ENCODE assay signal across 8 mouse cellular contexts in the genomic region with DNA sequence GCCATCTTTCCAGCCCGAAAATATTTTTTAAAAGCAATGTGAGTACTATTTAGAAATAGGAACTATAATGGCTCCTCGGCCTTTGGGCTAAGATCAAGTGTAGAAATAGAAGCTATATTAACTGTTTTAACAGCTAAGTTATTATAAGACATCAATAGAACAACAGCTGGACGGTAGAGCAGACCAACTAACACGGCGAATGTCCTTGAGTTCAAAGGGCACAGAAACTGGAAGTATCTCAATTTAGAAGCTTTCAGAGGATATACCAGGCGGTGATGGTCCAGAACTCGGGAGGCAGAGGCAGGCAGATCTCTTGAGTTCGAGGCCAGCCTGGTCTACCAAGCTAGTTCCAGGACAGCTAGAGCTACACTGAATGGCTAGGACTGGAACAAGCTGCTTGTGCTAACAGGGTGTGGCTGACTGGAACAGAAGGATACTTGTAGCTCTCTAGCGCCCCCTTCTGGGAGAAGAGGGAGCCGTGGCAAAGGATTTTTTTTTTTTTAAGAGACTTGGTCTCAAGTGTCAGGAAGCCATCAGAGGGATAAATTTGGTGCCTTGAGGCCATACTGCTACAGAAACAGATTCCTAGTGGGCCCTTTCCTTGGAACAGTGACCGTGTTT. TPM values are rescaled to one million over a fixed set of nuclear protein-coding genes. Genes with fewer than 3 reads are reported as not detected.
DNase-seq lines count a peak whose midpoint lies in the region; ATAC-seq and TF ChIP-seq lines count a peak whose summit lies in the region.
"Had no signal": no experiment of that assay in that cellular context is flagged by ENCODE, and none has a peak within 500 bp of the region (broad histone marks: within the 10 kb centered on the region; RNA-seq: fewer than 3 reads in every experiment).

No protein-coding gene starts in this region.

- H3K27ac ChIP-seq in MEL (ENCODE audit: control insufficient read depth, low read depth, low read length) = peak overlapping the region; percentile 96
- H3K27ac ChIP-seq in cerebellum, adult 2 months (ENCODE audit: insufficient read depth, low read length) = no peak overlapping the region
- H3K27ac ChIP-seq: limb, embryonic 13.5 days had no signal

- H3K27me3 ChIP-seq in MEL (ENCODE audit: control insufficient read depth in 1 of 2, insufficient read depth in 2 of 2, low read length in 2 of 2) = no peaks in the 10 kb centered on the region
- H3K27me3 ChIP-seq in cerebellum, adult 2 months (ENCODE audit: control insufficient read depth, insufficient read depth, low read length) = no peaks in the 10 kb centered on the region
- H3K27me3 ChIP-seq: limb, embryonic 13.5 days had no signal

- TF ChIP-seq RAD21 in MEL (IDR thresholded peaks at IDR 0.05; ENCODE audit: low read depth, low read length) = peak; percentile 70

- peak; percentile 60 to 80 (median 71) for TF ChIP-seq CTCF in MEL (IDR thresholded peaks at IDR 0.05 in 2 of 3, conservative IDR thresholded peaks at IDR 0.05 in 1 of 3; ENCODE audit: control insufficient read depth in 1 of 3, insufficient read depth in 1 of 3, low read depth in 2 of 3, low read length in 3 of 3, poor library complexity in 1 of 3, severe bottlenecking in 1 of 3)
- TF ChIP-seq CTCF in cerebellum, adult 2 months (IDR thresholded peaks at IDR 0.05; ENCODE audit: borderline replicate concordance, insufficient read depth, low read depth, low read length) = peak; percentile 65
- peak; percentile 59 for TF ChIP-seq CTCF in lung, adult 2 months (IDR thresholded peaks at IDR 0.05; ENCODE audit: insufficient read depth, low read length)

- peaks cover 0 to 24% of the 10 kb centered on the region in 2 experiments; a peak in 2 of 4 replicates for H3K36me3 ChIP-seq in MEL (ENCODE audit: control insufficient read depth in 1 of 2, insufficient read depth in 2 of 2, low read length in 2 of 2)

- H3K9me3 ChIP-seq in MEL (replicated peaks; ENCODE audit: insufficient read depth, low read length) = no peaks in the 10 kb centered on the region
- H3K9me3 ChIP-seq: limb, embryonic 13.5 days had no signal

- peak overlapping the region; percentile 68 for H3K9ac ChIP-seq in MEL (ENCODE audit: control insufficient read depth, low read depth, low read length, poor library complexity, severe bottlenecking)
- H3K9ac ChIP-seq: limb, embryonic 13.5 days had no signal

- H3K79me2 ChIP-seq in MEL (ENCODE audit: control insufficient read depth, insufficient read depth, low read length, poor library complexity) = no peaks in the 10 kb centered on the region; the same call in 1 of the 2 replicates

- 76% methylated on average over 11 of the region's 11 CpGs for WGBS in cerebellum, adult 2 months
- 71% methylated on average over 11 of the region's 11 CpGs for WGBS in lung, adult 2 months

- peak; percentile 94 for DNase-seq in MEL (ENCODE audit: low read depth, low spot score)
- peak; percentile 64 to 72 for DNase-seq in cerebellum, adult 2 months
- peak; percentile 33 to 39 for DNase-seq in gastrocnemius, adult 8-10 months (ENCODE audit: low spot score in 2 of 2)
- peak; percentile 65 to 71 for DNase-seq in kidney, postnatal 4 days
- DNase-seq in lung, adult 2 months = peak; percentile 53
- DNase-seq in right cerebral cortex, postnatal 25 days = peak; percentile 36

- peak; percentile 71 for ATAC-seq in CD4-positive, CD25-positive, alpha-beta regulatory T cell, adult 4 months

- no peak for TF ChIP-seq POLR2A in MEL (IDR thresholded peaks at IDR 0.05; ENCODE audit: control insufficient read depth in 1 of 2, insufficient read depth in 1 of 2, low read depth in 1 of 2, low read length in 2 of 2, poor library complexity in 1 of 2)
- no peak for TF ChIP-seq POLR2A in cerebellum, adult 2 months (IDR thresholded peaks at IDR 0.05; ENCODE audit: borderline replicate concordance, insufficient read depth, low read length)
- no peak for TF ChIP-seq POLR2A in lung, adult 2 months (IDR thresholded peaks at IDR 0.05; ENCODE audit: borderline replicate concordance, extremely low read depth, low read depth, low read length)

- peak in 1 of 2 experiments; percentile 20; a peak in 1 of 4 replicates for TF ChIP-seq EP300 in MEL (IDR thresholded peaks at IDR 0.05; ENCODE audit: low read depth in 1 of 2, low read length in 2 of 2)

- peak overlapping the region; percentile 33 to 48 for H3K4me3 ChIP-seq in MEL (ENCODE audit: control insufficient read depth in 1 of 2, insufficient read depth in 1 of 2, low read depth in 2 of 2, low read length in 2 of 2)
- H3K4me3 ChIP-seq in cerebellum, adult 2 months (replicated peaks; ENCODE audit: insufficient read depth, low read depth, low read length) = no peak overlapping the region
- H3K4me3 ChIP-seq in lung, adult 2 months (replicated peaks; ENCODE audit: extremely low read depth, low read depth, low read length) = no peak overlapping the region
- H3K4me3 ChIP-seq: limb, embryonic 13.5 days had no signal

- H3K4me1 ChIP-seq in MEL (ENCODE audit: control insufficient read depth in 1 of 2, insufficient read depth in 2 of 2, low read length in 2 of 2) = peaks cover 8 to 27% of the 10 kb centered on the region in 2 experiments
- peaks cover 12% of the 10 kb centered on the region; the same call in 1 of the 2 replicates for H3K4me1 ChIP-seq in cerebellum, adult 2 months (ENCODE audit: control insufficient read depth, insufficient read depth, low read length)
- no peaks in the 10 kb centered on the region for H3K4me1 ChIP-seq in lung, adult 2 months (ENCODE audit: control insufficient read depth, insufficient read depth, low read length)
- H3K4me1 ChIP-seq: limb, embryonic 13.5 days had no signal

TF ChIP-seq in MEL, 35 proteins besides CTCF, POLR2A, EP300 and RAD21 (continues in another document):
- TF ChIP-seq ZNF384 (IDR thresholded peaks at IDR 0.05; ENCODE audit: low read depth, low read length) (peak; percentile 99), ETS1 (IDR thresholded peaks at IDR 0.05; ENCODE audit: low read depth, low read length) (peak; percentile 36; the same call in 1 of the 2 replicates), KAT2A (conservative IDR thresholded peaks at IDR 0.05; ENCODE audit: low read depth, low read length) (no peak), MYC (IDR thresholded peaks at IDR 0.05; ENCODE audit: low read depth, low read length) (peak; percentile 12; the same call in 1 of the 2 replicates), GATA1 (IDR thresholded peaks at IDR 0.05; ENCODE audit: low read depth, low read length) (no peak), ZKSCAN1 (IDR thresholded peaks at IDR 0.05; ENCODE audit: low read depth, low read length) (no peak; the same call in 1 of the 2 replicates), E2F4 (IDR thresholded peaks at IDR 0.05; ENCODE audit: borderline replicate concordance, low read depth, low read length) (no peak), MAZ (IDR thresholded peaks at IDR 0.05; ENCODE audit: low read depth, low read length) (0 out of 2 replicates have a peak, but pooled peaks have one; percentile 59), SIN3A (IDR thresholded peaks at IDR 0.05; ENCODE audit: low read length) (no peak), NRF1 (IDR thresholded peaks at IDR 0.05; ENCODE audit: insufficient read depth, low read depth, low read length, poor library complexity, severe bottlenecking) (no peak), ZC3H11A (IDR thresholded peaks at IDR 0.05; ENCODE audit: low read depth, low read length) (peak; percentile 62), MAFK (IDR thresholded peaks at IDR 0.05; ENCODE audit: borderline replicate concordance, low read depth, low read length) (no peak), POLR2AphosphoS5 (IDR thresholded peaks at IDR 0.05; ENCODE audit: borderline replicate concordance, low read depth, low read length) (no peak), POLR2AphosphoS2 (IDR thresholded peaks at IDR 0.05; ENCODE audit: low read length) (no peak), SMC3 (IDR thresholded peaks at IDR 0.05; ENCODE audit: low read depth, low read length) (peak; percentile 74), JUND (IDR thresholded peaks at IDR 0.05; ENCODE audit: low read depth, low read length) (no peak), TAL1 (IDR thresholded peaks at IDR 0.05; ENCODE audit: low read length) (no peak), USF2 (IDR thresholded peaks at IDR 0.05; ENCODE audit: borderline replicate concordance in 1 of 2, insufficient read depth in 1 of 2, low read depth in 1 of 2, low read length in 2 of 2) (no peak), CHD1 (IDR thresholded peaks at IDR 0.05; ENCODE audit: low read depth, low read length) (0 out of 2 replicates have a peak, but pooled peaks have one; percentile 94), RCOR1 (IDR thresholded peaks at IDR 0.05; ENCODE audit: low read depth, low read length) (0 out of 2 replicates have a peak, but pooled peaks have one; percentile 9), NELFE (IDR thresholded peaks at IDR 0.05; ENCODE audit: low read depth, low read length) (no peak; the same call in 1 of the 2 replicates), TBP (IDR thresholded peaks at IDR 0.05; ENCODE audit: low read depth, low read length) (0 out of 2 replicates have a peak, but pooled peaks have one; percentile 41), GABPA (IDR thresholded peaks at IDR 0.05; ENCODE audit: low read depth, low read length) (no peak), ELF1 (IDR thresholded peaks at IDR 0.05; ENCODE audit: low read depth, low read length) (no peak), MEF2A (IDR thresholded peaks at IDR 0.05; ENCODE audit: extremely low read depth, insufficient replicate concordance, low read depth, low read length, poor library complexity, severe bottlenecking) (no peak), USF1 (IDR thresholded peaks at IDR 0.05; ENCODE audit: low read depth, low read length) (no peak), UBTF (IDR thresholded peaks at IDR 0.05; ENCODE audit: borderline replicate concordance, insufficient read depth, low read depth, low read length) (no peak), MYB (IDR thresholded peaks at IDR 0.05; ENCODE audit: low read depth, low read length) (no peak), TCF12 (IDR thresholded peaks at IDR 0.05; ENCODE audit: low read depth, low read length) (no peak), ZMIZ1 (IDR thresholded peaks at IDR 0.05; ENCODE audit: low read depth, low read length) (no peak), MXI1 (IDR thresholded peaks at IDR 0.05; ENCODE audit: low read depth, low read length) (no peak)

RNA-seq across cellular contexts. Expression of a gene that starts 39.9 kb away (rescaled TPM):
- 1 to 10 TPM; 1.1 to 5.0 TPM for polyA plus RNA-seq in CD4-positive, CD25-positive, alpha-beta regulatory T cell, adult 4 months (2017; shearing (Covaris generic))
- total RNA-seq in MEL (2012; rRNA removed) = 1.2 and 1.5 TPM in 2 replicates
- polyA plus RNA-seq in MEL (2012; ENCODE audit: insufficient read depth in 1 of 2, insufficient read length in 2 of 2, low read depth in 1 of 2, low replicate concordance in 2 of 2, missing spikeins in 1 of 2) = 1 to 10 TPM in 1 of 2 experiments, not detected in 1; 2.8 TPM
- 0.51 and 0.75 TPM in 2 replicates for polyA plus RNA-seq in cerebellum, adult 2 months (2012; rRNA removed)
- under 1 TPM in 1 of 4 experiments, not detected in 3; 0.40 TPM for total RNA-seq in gastrocnemius, adult 8-10 months (2022)
- polyA plus RNA-seq in lung, adult 2 months (2012; rRNA removed) = 8.2 and 9.6 TPM in 2 replicates

Comparison
In these comparisons a context has a peak if more than half of its experiments do, and no peak if none do; other contexts are left out.
1. DNase-seq: peak in every context shown above with its lines; median percentile 94 in MEL; 68 in cerebellum, adult 2 months; 68 in kidney, postnatal 4 days; 53 in lung, adult 2 months; 36 in gastrocnemius, adult 8-10 months; 36 in right cerebral cortex, postnatal 25 days.
2. H3K4me3 ChIP-seq: peak in MEL (2 of 2); none in cerebellum, adult 2 months (single experiment) and lung, adult 2 months (single experiment).
3. Peak in every context shown above with its lines, with median percentiles within 50 percentile points of each other: CTCF ChIP-seq.